Mouse (Mus musculus) thymus, postnatal 14 days (tissue): ENCODE results near the gene Selenbp2.
"Not testable (repeated sequence)": the region's sequence is repeated elsewhere in the genome, so short reads cannot be mapped to it uniquely, and the experiment has no call there.

ENCODE experiments used
- DNase-seq: peaks from one replicate; pipeline ENCODE4 v3.0.0; 2021

Selenbp2 gene

DNA sequence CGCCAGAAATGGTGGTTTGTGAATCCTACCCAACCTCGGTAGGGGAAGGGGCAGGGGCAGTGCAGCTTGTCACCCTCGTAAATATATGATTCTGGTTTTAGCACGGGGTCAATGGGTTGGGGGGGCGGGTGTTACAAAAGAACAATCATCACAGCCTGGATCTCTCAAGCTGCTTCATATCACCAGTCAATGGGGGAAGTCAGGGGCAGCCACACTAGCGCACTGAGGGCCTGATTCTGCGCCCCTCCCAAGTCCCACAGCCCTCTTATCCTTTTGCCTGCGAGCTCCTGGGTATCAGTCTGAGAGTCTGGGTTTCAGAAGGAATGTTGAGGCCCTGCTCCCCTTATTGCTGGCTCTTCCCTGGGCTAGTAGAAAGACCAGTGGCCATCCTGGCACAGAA lies 518 bp downstream of the Selenbp2 start:
- not testable (repeated sequence) for DNase-seq

DNA sequence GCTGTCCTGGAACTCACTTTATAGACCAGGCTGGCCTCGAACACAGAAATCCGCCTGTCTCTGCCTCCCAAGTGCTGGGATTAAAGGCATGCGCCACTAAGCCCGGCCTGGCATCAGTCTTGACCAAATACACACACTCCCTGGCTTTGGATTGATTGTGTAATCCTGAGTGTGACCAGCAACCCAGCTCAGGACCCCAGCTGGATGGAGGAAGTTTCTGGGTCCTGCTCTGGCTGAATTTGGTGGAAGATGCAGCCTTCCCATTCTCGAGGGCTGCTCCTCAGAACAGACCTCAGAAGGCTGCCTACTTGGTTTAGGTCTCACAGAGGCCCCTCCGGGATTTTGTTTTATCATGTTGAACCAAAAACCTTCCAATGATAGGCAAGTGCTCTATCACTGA lies 2.2 kb downstream of the Selenbp2 start:
- not testable (repeated sequence) for DNase-seq

DNA sequence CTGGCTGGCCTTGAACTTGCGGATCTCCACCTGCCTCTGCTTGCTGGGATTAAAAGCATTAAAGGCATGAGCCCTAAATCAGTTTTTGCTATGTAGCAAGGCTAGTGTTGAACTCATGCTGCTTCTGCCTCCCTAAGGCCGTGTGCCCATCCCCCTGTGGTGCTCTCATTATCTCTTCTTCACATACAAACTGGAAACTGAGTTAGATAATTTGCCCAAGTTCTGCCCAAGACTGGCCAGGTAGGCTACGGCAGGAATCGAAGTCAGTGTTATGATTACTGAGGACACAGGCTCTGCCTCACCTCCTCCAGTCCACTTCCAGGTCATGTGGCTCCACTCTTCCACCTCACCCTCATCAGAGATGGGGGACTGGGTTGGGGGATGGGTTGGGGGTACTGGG lies 2.9 kb downstream of the Selenbp2 start:
- DNase-seq = not testable (repeated sequence)

DNA sequence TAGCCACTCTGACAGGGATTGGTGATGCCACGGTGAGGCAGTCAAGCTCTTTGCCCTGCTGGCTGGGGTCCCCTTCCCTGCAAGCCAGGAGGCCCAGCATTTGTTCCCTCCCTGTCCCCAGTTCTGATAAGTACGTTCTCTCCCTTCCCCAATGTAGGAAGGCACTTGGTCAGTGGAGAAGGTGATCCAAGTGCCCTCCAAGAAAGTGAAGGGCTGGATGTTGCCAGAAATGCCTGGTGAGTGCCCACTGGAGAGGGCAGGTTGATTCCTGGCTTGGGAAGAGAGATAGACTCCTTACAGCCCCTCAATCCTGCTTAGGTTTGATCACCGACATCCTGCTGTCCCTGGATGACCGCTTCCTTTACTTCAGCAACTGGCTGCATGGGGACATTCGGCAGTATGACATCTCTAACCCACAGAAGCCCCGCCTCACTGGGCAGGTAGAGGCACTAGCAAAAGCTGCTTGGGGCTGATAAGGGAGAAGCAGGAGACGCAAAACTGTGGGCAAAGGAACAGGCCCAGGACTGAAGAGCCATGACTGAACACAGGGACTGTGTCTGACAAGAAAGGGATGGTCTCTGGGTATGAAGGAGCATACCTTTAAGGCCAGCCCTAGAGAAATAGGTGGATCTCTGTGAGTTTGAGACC lies 8.9 kb downstream of the Selenbp2 start:
- not testable (repeated sequence) for DNase-seq

DNA sequence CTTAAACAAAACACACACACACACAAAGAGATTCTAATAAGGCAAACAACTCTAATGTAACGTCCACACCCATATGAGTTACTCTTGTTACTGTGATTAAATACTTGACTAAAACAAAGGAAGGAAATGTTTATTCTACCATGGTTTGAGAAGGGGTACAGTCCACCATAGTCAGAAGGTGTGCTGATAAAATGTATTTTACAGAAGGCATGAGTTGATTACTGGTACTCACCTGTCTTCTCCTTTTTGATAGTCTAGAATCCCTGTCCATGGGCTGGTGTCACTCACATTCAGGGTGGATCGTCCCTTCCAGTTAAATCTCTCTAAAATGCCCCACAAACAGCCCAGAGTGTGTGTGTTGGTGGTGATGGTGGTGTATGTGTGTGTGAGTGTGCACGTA lies 9.5 kb downstream of the Selenbp2 start:
- DNase-seq = no peak

DNA sequence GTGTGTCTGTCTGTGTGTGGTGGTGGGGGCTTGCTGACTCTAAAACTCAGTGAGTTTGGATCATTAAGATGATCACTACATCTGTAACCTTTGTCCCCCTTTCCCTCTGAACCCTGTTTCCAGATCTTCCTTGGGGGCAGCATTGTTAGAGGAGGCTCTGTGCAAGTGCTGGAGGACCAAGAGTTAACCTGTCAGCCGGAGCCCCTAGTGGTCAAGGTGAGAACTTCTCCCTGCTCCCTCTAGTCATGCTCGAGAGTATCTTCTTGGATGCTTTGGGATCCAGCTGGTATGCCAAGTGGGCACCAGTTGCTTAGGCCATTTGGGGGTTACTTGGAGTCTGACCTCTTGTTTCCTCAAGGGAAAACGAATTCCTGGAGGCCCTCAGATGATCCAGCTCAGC lies 10.0 kb downstream of the Selenbp2 start:
- DNase-seq = peak; percentile 24

DNA sequence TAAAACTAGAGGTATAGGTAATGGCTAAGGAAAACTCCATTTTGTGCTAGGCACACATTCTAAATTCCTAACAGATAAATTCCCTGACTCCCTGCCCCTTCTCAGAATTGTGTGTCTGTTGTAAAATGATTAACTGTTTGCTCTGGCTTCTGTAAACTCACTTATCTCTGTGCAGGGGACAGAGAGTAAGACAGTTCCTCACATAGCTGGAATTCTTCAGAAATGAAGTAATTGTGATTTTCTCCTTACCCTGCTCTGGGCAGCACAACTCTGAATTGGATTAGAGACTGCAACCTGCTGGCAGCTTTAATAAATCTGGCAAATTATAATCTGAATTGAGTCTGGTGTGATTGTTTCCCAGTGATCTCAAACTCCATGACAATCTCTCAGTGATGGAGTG lies 17.2 kb downstream of the Selenbp2 start:
- DNase-seq = not testable (repeated sequence)

DNA sequence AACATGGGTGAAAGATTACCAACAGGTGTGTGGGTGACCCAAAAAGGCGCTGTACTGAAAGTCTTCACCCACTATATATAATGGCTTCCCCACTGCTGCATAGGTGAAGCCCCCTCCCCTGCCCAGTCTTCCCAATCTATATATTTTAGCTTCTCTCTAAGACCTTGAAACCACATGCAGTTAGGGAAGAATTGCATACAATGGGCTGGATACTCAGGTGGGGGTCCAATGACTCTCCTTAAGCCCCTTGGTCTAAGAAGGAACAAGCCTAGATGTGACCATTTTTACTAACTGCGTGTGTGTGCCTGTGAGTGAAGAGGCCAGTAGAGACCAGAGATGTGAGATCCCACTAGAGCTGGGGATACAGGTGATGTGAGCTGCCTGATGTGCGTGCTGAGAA lies 20.1 kb downstream of the Selenbp2 start:
- DNase-seq = not testable (repeated sequence)

DNA sequence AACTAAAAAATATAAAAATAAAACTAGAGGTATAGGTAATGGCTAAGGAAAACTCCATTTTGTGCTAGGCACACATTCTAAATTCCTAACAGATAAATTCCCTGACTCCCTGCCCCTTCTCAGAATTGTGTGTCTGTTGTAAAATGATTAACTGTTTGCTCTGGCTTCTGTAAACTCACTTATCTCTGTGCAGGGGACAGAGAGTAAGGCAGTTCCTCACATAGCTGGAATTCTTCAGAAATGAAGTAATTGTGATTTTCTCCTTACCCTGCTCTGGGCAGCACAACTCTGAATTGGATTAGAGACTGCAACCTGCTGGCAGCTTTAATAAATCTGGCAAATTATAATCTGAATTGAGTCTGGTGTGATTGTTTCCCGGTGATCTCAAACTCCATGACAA lies 24.9 kb downstream of the Selenbp2 start:
- not testable (repeated sequence) for DNase-seq

DNA sequence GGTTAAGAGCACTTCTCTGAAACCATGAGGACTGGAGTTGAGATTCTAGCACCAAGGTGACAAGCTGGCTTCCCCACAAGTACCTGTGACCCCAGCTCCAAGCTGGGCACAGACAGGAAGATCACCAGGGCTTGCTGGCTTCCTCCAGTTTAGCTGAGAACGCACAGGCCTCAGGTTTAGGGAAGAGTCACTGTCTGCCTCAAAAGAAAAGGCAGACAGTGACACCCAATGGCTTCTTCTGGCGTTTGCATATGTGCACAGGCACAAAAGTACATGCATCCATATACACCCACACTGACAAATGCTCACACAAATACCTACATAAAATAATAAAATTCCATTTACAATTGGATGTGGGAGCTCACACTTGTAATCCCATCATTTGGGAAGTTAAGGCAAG lies 30.3 kb downstream of the Selenbp2 start:
- not testable (repeated sequence) for DNase-seq

DNA sequence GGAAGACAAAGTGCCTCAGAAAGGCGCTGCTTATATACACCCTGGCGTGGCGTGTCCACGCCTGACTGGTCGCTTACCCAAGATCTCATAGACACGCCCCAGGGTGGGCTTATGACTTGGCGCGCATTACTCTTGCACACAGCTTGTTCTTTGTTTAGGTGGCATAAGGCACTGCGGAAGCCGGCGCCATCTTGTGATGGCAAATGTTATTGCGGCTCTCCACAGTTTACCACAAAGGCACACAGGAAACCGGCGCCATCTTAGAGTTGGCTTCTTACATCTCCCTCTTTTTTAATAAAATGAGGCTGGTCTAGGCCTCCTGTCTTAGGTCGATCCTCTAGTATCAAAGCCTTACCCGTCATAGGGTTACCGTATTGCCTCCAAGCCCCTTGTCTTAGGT lies 52.3 kb downstream of the Selenbp2 start:
- DNase-seq = no peak
